Mouse (Mus musculus) kidney, embryonic 15.5 days (tissue): ENCODE data around the gene Snx12. TPM values are rescaled to one million over a fixed set of nuclear protein-coding genes. Genes with fewer than 3 reads are reported as not detected.

Experiments
- ATAC-seq: fragments of 200-750 bp; cut with Nextera tagmentation; replicated peaks from 2 replicates; pipeline ENCODE4 v1.8.0; 2017; ENCODE audit warnings: moderate TSS enrichment; ENCODE audit not compliant: low FRiP score
- H3K27ac ChIP-seq: fragments of 300-500 bp; sonication (generic); 2 replicates; pipeline ENCODE4 v1.5.1; 2015; ENCODE audit warnings: mild to moderate bottlenecking, inconsistent platforms
- H3K27me3 ChIP-seq: fragments of 300-500 bp; sonication (generic); 2 replicates; pipeline ENCODE4 v1.6.1; 2015; ENCODE audit warnings: inconsistent platforms
- H3K36me3 ChIP-seq: fragments of 300-500 bp; sonication (generic); 2 replicates; pipeline ENCODE4 v1.6.1; 2015; ENCODE audit warnings: inconsistent platforms
- H3K4me1 ChIP-seq: fragments of 300-500 bp; sonication (generic); 2 replicates; pipeline ENCODE4 v1.6.1; 2015; ENCODE audit warnings: inconsistent platforms
- H3K4me2 ChIP-seq: fragments of 300-500 bp; sonication (generic); 2 replicates; pipeline ENCODE4 v1.6.1; 2015; ENCODE audit warnings: moderate library complexity, mild to moderate bottlenecking, inconsistent platforms
- H3K4me3 ChIP-seq: fragments of 300-500 bp; sonication (generic); replicated peaks from 2 replicates; pipeline ENCODE4 v1.5.1; 2015; ENCODE audit warnings: mild to moderate bottlenecking, inconsistent platforms
- H3K9ac ChIP-seq: fragments of 300-500 bp; sonication (generic); 2 replicates; pipeline ENCODE4 v1.6.1; 2015; ENCODE audit warnings: mild to moderate bottlenecking, inconsistent platforms
- H3K9me3 ChIP-seq: fragments of 300-500 bp; sonication (generic); replicated peaks from 2 replicates; pipeline ENCODE4 v1.6.1; 2016; ENCODE audit warnings: inconsistent platforms
- WGBS: fragments of 180-500 bp; shearing (Covaris S2); methylation state at CpG from one replicate; pipeline ENCODE4 v1.1.7; 2015; ENCODE audit warnings: mixed read lengths; 5-methylcytosine and 5-hydroxymethylcytosine counted together
- polyA plus RNA-seq: library from polyadenylated mRNA; unstranded; fragments of >200 nt; fragmentation: Nextera tagmentation; extraction: Ambion mirVana; gene quantifications from 2 replicates; pipeline ENCODE4 v1.2.1, GENCODE M21; 2015

Snx12 gene
- polyA plus RNA-seq, 1 experiment from 2014 or later = 53.1 TPM

DNA sequence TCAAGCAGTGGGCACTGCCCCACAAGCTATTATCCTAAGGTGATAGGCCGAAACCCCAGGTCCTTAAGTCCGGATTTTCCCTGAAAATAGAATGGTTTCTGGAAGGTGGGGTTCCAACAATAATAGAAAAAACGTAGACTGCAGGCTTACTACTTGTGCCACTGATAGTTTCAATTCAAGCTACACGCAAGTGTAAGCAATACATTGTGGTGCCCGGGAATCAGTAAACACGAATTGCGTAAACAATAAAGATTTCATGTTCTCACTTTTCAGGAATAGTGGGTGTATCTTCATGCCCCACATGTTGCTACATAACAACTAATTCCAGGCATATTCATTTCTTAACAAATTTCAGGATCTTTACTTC, 416 bp upstream of the Snx12 start:
- peak overlapping the region; percentile 59 for H3K4me3 ChIP-seq
- no peaks in the 10 kb centered on the region for H3K36me3 ChIP-seq
- peak overlapping the region; percentile 62 for H3K27ac ChIP-seq
- peak overlapping the region; percentile 58 for H3K4me2 ChIP-seq
- 34% methylated on average over 7 of the region's 7 CpGs for WGBS
- H3K4me1 ChIP-seq = 0 out of 2 replicates have a peak, but pooled peaks cover 4% of the 10 kb centered on the region
- H3K9ac ChIP-seq = no peak overlapping the region
- no peak; the same call in 1 of the 2 replicates for ATAC-seq
- H3K27me3 ChIP-seq = peaks cover 33% of the 10 kb centered on the region
- no peaks in the 10 kb centered on the region for H3K9me3 ChIP-seq

- H3K4me2 ChIP-seq = no peak overlapping the region
- no peak for ATAC-seq
- no peaks in the 10 kb centered on the region for H3K36me3 ChIP-seq
- 88% methylated on average over 3 of the region's 3 CpGs for WGBS
- no peak overlapping the region for H3K27ac ChIP-seq
- H3K4me3 ChIP-seq = no peak overlapping the region
- H3K27me3 ChIP-seq = peaks cover 25% of the 10 kb centered on the region; the same call in 1 of the 2 replicates
- H3K9me3 ChIP-seq = no peaks in the 10 kb centered on the region
- no peak overlapping the region for H3K9ac ChIP-seq
- H3K4me1 ChIP-seq = no peaks in the 10 kb centered on the region
Measured at GRCm38 (mm10) chrX:101189285-101189684, 33.1 kb downstream of the Snx12 start.

DNA sequence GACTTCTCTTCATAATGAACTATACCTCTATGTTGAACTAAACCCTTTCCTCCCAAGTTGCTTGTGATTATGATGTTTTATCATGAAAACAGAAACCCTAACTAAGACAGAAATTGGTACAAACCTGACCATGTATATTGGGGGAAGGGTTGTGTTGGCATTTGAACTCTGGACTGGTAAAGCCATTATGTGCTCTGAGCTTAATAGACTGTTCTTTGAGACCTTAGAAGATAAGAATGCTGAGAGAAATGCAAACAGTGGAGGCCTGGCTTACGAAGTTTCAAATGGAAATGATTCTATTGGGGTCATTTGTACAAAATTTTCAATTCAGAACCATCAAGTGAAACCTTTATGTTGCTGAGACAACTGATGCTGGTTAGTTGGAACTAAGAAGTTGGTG, 34.7 kb downstream of the Snx12 start:
- ATAC-seq = no peak
- Histone ChIP-seq H3K9ac (no peak overlapping the region), H3K27ac (no peak overlapping the region), H3K4me3 (no peak overlapping the region), H3K4me2 (no peak overlapping the region), H3K27me3 (peaks cover 20% of the 10 kb centered on the region), H3K9me3 (no peaks in the 10 kb centered on the region), H3K4me1 (no peaks in the 10 kb centered on the region), H3K36me3 (no peaks in the 10 kb centered on the region)
- WGBS = 77% methylated on average over 1 of the region's 1 CpGs

DNA sequence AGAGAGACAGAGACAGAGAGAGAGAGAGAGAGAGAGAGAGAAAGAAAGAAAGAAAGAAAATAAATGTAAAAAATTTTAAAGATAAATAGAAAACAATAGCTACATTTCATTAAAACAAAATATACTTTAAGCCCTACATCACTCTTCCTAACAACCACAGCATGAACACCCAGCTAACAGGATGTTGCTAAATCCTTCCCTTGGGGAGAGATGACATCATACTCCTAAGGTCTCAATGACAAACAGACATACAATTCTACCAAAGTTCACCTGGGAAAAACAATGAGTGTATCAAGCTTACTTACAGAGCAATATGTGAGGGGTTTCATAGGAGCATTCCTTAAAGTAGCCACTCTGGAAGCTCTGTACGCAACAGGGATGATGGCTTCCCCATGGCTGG, 49.0 kb downstream of the Snx12 start:
- Histone ChIP-seq H3K4me1 (no peaks in the 10 kb centered on the region), H3K4me2 (no peak overlapping the region), H3K27ac (no peak overlapping the region), H3K27me3 (peaks cover 9% of the 10 kb centered on the region), H3K36me3 (no peaks in the 10 kb centered on the region), H3K9me3 (no peaks in the 10 kb centered on the region), H3K4me3 (no peak overlapping the region), H3K9ac (no peak overlapping the region)
- WGBS = 95% methylated on average over 1 of the region's 1 CpGs
- ATAC-seq = no peak

- no peak overlapping the region for H3K27ac ChIP-seq
- no peaks in the 10 kb centered on the region for H3K9me3 ChIP-seq
- H3K27me3 ChIP-seq = peaks cover 11% of the 10 kb centered on the region; the same call in 1 of the 2 replicates
- WGBS = 50% methylated on average over 2 of the region's 2 CpGs
- ATAC-seq = no peak
- H3K4me3 ChIP-seq = no peak overlapping the region
- no peaks in the 10 kb centered on the region for H3K36me3 ChIP-seq
- H3K4me2 ChIP-seq = no peak overlapping the region
- H3K4me1 ChIP-seq = no peaks in the 10 kb centered on the region
- no peak overlapping the region for H3K9ac ChIP-seq
Measured at GRCm38 (mm10) chrX:101168425-101168824, 53.9 kb downstream of the Snx12 start.

DNA sequence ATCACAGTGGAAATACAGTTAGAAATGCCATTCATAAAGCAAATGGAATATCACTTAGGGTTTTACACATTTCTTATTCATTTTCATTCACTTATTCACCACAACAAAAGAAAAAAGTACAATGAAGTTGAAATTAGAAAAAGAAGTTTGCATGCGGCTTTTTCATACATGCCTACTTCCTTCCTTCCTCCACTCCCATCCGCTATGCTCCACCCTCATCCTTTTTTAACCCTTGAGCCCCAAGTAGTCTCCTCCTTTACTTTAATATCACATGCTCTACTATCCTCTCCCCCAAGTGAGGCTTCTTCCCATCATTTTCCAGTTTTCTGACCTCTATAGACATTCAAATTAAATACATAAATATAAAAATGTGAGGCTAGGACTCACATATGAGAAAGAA, 58.6 kb downstream of the Snx12 start:
- peaks cover 26% of the 10 kb centered on the region; the same call in 1 of the 2 replicates for H3K27me3 ChIP-seq
- H3K4me3 ChIP-seq = no peak overlapping the region
- H3K9me3 ChIP-seq = no peaks in the 10 kb centered on the region
- H3K36me3 ChIP-seq = no peaks in the 10 kb centered on the region
- WGBS = 67% methylated on average over 2 of the region's 2 CpGs
- H3K27ac ChIP-seq = no peak overlapping the region
- no peaks in the 10 kb centered on the region for H3K4me1 ChIP-seq
- no peak overlapping the region for H3K4me2 ChIP-seq
- H3K9ac ChIP-seq = no peak overlapping the region
- ATAC-seq = no peak

DNA sequence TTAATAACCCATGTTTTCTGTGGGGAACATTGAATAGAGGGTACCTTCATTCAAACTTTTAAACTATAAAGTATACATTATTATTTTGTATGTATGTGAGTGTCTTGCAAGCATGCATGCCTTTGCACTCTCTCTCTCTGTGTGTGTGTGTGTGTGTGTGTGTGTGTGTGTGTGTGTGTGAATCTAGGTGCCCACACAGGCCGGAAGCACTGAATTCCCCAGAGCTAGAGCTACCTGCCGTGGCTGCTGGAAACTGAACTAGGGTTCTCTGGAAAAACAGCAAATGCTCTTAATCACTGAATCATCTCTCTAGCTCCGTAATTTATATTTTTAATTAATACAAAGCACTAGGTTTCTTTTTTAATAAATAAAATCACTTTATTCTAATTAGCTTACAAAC, 59.1 kb downstream of the Snx12 start:
- H3K4me2 ChIP-seq = no peak overlapping the region
- no peaks in the 10 kb centered on the region for H3K36me3 ChIP-seq
- no peak overlapping the region for H3K4me3 ChIP-seq
- WGBS = 80% methylated on average over 3 of the region's 3 CpGs
- no peaks in the 10 kb centered on the region for H3K4me1 ChIP-seq
- H3K27ac ChIP-seq = no peak overlapping the region
- no peaks in the 10 kb centered on the region for H3K9me3 ChIP-seq
- H3K9ac ChIP-seq = no peak overlapping the region
- ATAC-seq = no peak
- H3K27me3 ChIP-seq = peaks cover 30% of the 10 kb centered on the region; the same call in 1 of the 2 replicates

DNA sequence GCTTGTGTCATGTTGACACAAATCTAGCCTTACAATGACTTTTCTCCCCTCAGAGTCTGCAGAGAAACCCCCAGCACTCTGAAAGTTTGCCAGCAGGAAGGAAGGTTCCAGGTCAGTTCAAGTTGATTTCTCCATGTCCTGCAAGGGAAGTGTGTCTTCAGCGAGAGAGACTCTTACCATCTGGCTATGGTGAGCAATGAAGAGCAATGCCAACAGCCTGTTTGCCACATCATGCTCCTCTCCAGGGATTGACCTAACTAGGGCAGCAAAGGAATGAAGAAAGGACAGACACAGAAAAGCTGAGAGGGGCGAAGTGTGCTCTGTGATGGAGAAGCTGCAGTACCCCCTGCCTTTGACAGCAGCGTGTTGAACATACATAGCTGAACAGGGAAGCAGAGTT, 59.8 kb downstream of the Snx12 start:
- Histone ChIP-seq H3K27ac (no peak overlapping the region), H3K4me1 (no peaks in the 10 kb centered on the region), H3K9me3 (no peaks in the 10 kb centered on the region), H3K9ac (no peak overlapping the region), H3K36me3 (no peaks in the 10 kb centered on the region), H3K27me3 (peaks cover 30% of the 10 kb centered on the region; the same call in 1 of the 2 replicates), H3K4me3 (no peak overlapping the region), H3K4me2 (no peak overlapping the region)
- 86% methylated on average over 3 of the region's 3 CpGs for WGBS
- ATAC-seq = no peak

DNA sequence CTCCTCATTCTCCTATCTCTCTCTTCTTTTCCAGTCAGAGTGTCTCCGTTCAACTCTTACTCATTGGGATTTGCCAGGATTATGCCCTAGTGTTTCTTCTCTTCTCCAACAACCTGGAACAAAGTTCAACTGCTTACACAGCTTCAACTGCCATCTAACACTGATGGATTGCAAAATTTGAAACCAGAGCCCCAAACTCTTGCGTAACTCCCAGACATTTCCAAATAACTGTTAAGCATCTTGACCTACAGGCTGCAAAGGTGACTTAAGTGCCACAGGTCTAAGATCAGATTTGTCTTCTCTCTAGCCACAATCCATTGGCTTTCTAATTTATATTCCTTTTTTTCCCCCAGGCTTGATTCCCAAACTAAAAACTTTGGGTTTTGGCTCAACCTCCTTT, 64.9 kb downstream of the Snx12 start:
- WGBS = 67% methylated on average over 2 of the region's 2 CpGs
- Histone ChIP-seq H3K27ac (no peak overlapping the region), H3K4me1 (no peaks in the 10 kb centered on the region), H3K4me2 (no peak overlapping the region), H3K9me3 (no peaks in the 10 kb centered on the region), H3K36me3 (no peaks in the 10 kb centered on the region), H3K27me3 (peaks cover 18% of the 10 kb centered on the region; the same call in 1 of the 2 replicates), H3K4me3 (no peak overlapping the region), H3K9ac (no peak overlapping the region)
- ATAC-seq = no peak

DNA sequence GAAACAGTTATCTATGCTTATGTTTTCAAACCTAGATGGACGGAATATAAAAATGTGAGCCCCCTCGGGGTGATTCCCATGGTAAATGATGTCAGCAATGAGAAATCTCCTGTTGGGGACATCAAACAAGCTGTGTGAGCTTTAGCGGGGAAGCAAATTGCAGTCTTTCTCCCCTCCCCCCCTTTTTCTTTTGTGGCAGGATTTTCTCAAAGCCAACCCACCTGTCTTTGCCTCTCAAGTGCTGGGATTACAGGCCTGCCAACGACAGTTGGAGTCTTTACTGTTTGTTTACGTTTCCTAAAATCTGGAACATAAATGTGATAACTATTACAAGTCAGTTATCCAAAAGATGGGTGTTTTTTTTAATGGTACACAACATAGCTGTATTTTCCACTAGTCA, 66.0 kb downstream of the Snx12 start:
- Histone ChIP-seq H3K27ac (no peak overlapping the region), H3K9ac (no peak overlapping the region), H3K4me2 (no peak overlapping the region), H3K4me3 (no peak overlapping the region), H3K9me3 (no peaks in the 10 kb centered on the region), H3K36me3 (no peaks in the 10 kb centered on the region), H3K4me1 (no peaks in the 10 kb centered on the region), H3K27me3 (peaks cover 20% of the 10 kb centered on the region; the same call in 1 of the 2 replicates)
- ATAC-seq = no peak
- 38% methylated on average over 5 of the region's 5 CpGs for WGBS

DNA sequence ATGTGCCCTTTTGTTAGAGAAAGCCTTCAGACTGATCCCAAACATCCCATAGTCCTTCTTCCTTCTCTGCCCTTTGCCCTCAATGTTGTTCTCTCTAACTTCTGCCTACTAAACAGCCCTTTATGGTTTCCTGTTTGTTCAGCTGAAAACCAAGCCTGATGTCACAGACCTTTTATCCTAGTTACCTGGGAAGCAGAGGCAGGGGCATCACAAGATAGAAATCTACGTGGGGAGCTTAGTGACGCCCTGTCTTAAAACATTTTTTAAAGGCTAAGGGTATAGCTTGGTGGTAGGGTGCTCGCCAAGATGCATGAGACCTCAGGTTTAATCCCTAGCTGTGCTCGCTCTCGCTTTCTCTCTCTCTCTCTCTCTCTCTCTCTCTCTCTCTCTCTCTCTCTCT, 74.9 kb downstream of the Snx12 start:
- 56% methylated on average over 5 of the region's 5 CpGs for WGBS
- H3K27me3 ChIP-seq = peaks cover 5% of the 10 kb centered on the region; the same call in 1 of the 2 replicates
- H3K9me3 ChIP-seq = no peaks in the 10 kb centered on the region
- no peak for ATAC-seq
- H3K9ac ChIP-seq = no peak overlapping the region
- H3K4me1 ChIP-seq = no peaks in the 10 kb centered on the region
- no peak overlapping the region for H3K4me2 ChIP-seq
- H3K27ac ChIP-seq = no peak overlapping the region
- no peaks in the 10 kb centered on the region for H3K36me3 ChIP-seq
- no peak overlapping the region for H3K4me3 ChIP-seq

DNA sequence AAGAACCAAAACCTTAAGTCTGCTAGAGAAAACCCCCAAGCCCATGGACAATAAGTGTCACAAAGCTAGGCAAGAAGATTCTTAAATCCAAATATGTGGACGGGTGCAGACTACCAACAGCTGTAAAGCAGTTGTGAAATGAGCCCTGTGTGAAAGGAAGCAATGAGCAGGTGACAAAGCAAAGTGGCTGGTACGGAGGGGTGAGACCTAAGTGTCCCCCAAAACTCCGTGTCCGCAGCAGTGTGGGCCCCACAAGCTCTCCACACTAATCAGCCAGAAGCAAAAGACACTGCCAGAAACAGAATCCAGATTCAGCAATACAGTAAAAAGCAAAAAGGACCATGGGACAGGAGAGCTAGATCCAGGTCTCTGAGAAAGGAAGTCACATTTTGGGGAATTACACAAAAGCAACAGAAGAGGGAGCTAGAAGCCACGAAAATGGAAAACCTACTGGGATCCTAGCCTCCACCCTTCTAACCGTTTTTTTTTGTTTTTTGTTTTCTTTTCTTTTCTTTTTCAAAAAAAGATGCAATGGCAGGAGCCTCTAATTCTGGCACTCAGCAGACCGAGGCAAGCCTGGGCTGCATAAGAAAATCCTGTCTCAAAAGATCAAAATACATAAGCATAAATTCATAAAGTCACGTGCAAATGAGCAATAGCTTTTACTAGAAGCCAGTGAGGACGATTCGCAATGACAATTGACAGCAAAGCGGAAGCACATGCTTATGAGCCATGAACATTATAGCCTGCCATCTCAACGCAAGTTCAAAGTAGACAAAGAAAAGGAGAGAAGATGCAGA, 90.2 kb downstream of the Snx12 start:
- H3K4me1 ChIP-seq = no peaks in the 10 kb centered on the region
- no peak overlapping the region for H3K27ac ChIP-seq
- peak overlapping the region; percentile 22; the same call in 1 of the 2 replicates for H3K4me2 ChIP-seq
- no peaks in the 10 kb centered on the region for H3K27me3 ChIP-seq
- H3K36me3 ChIP-seq = no peaks in the 10 kb centered on the region
- ATAC-seq = no peak
- H3K9me3 ChIP-seq = no peaks in the 10 kb centered on the region
- no peak overlapping the region for H3K9ac ChIP-seq
- H3K4me3 ChIP-seq = peak overlapping the region; percentile 17; the same call in 1 of the 2 replicates
- WGBS = 41% methylated on average over 12 of the region's 12 CpGs
